Mouse (Mus musculus) spleen, adult 2 months (tissue): Measurements from ENCODE around the gene Epha1.

ENCODE experiments used
- CTCF ChIP-seq: fragments of 200-500 bp; IDR thresholded peaks from 2 replicates; pipeline ENCODE4 v1.5.1; 2011; ENCODE audit warnings: mild to moderate bottlenecking, inconsistent platforms; ENCODE audit not compliant: insufficient read depth, insufficient read length, insufficient replicate concordance; ENCODE audit errors: extremely low read depth
- POLR2A ChIP-seq: fragments of 200-500 bp; IDR thresholded peaks from 2 replicates; pipeline ENCODE4 v1.6.1; 2011; ENCODE audit warnings: low read depth, low read length, inconsistent platforms

DNA sequence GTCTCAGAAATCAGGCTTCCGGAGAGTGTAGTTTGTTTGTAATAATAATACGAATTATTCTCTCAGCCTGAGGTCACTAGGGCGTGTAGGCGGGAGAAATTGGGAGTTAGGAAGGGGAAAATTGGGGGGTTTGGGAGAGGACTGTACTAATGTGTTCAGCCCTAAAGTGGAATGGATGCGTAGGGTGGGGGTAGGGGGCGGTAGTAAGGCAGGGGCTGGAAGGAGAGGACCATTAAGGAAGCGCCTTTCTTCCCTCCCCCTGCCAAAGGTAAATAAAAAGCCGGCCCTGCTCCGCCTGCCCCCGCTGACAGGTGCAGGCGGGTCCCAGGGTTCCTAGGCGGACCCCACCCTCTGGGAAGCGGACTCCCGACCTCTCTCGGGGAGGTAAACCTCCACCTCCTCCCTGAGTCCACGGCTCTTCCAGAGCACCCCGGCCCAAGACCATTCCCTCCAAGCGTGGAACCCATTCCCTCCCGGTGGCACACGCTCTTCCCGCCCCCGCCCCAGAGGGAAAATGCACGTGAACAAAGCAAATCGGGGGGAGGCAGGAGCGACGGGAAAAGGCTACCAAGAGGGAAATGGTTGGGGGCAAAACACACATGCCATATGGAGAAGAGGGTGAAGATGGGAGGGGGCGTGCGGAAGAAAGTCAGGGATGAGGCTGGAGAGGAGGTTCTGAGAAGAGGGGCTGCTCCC lies 49.5 kb downstream of the Epha1 start:
- TF ChIP-seq CTCF (no peak), POLR2A (no peak)
